Mouse (Mus musculus) lung, postnatal 0 days (tissue): Measurements from ENCODE around the gene Ptpn20. TPM values are rescaled to one million over a fixed set of nuclear protein-coding genes. Genes with fewer than 3 reads are reported as not detected.

Experiments used
- ATAC-seq: fragments of 200-750 bp; cut with Nextera tagmentation; 2 replicates; pipeline ENCODE4 v1.8.0; 2017; ENCODE audit warnings: moderate library complexity
- DNase-seq: peaks from one replicate; pipeline ENCODE4 v3.0.0-alpha.2; 2016; ENCODE audit warnings: low spot score
- H3K27ac ChIP-seq: fragments of 300-500 bp; sonication (generic); 2 replicates; pipeline ENCODE4 v1.5.1; 2014; ENCODE audit warnings: antibody characterized with exemption, mild to moderate bottlenecking, low read length, mixed read lengths
- H3K27me3 ChIP-seq: fragments of 300-500 bp; sonication (generic); replicated peaks from 2 replicates; pipeline ENCODE4 v1.6.1; 2014; ENCODE audit warnings: low read length, mixed read lengths; ENCODE audit not compliant: insufficient read depth
- H3K36me3 ChIP-seq: fragments of 300-500 bp; sonication (generic); 2 replicates; pipeline ENCODE4 v1.6.1; 2014; ENCODE audit warnings: low read length, mixed read lengths; ENCODE audit not compliant: insufficient read depth
- H3K4me1 ChIP-seq: fragments of 300-500 bp; sonication (generic); 2 replicates; pipeline ENCODE4 v1.6.1; 2014; ENCODE audit warnings: antibody characterized with exemption, low read depth, low read length, mixed read lengths; ENCODE audit not compliant: insufficient read depth
- H3K4me2 ChIP-seq: fragments of 300-500 bp; sonication (generic); replicated peaks from 2 replicates; pipeline ENCODE4 v1.6.1; 2014; ENCODE audit warnings: low read depth, mild to moderate bottlenecking, low read length, moderate library complexity, mixed read lengths
- H3K4me3 ChIP-seq: fragments of 300-500 bp; sonication (generic); 2 replicates; pipeline ENCODE4 v1.5.1; 2014; ENCODE audit warnings: low read depth, low read length
- H3K9ac ChIP-seq: fragments of 300-500 bp; sonication (generic); replicated peaks from 2 replicates; pipeline ENCODE4 v1.6.1; 2014; ENCODE audit warnings: low read depth, mild to moderate bottlenecking
- H3K9me3 ChIP-seq: fragments of 300-500 bp; sonication (generic); 2 replicates; pipeline ENCODE4 v1.6.1; 2016; ENCODE audit warnings: low read length, mixed read lengths
- CTCF ChIP-seq: IDR thresholded peaks from 2 replicates; pipeline ENCODE4 v1.5.1; 2016; ENCODE audit warnings: antibody characterized with exemption, mild to moderate bottlenecking
- EP300 ChIP-seq: IDR thresholded peaks from 2 replicates; pipeline ENCODE4 v1.6.1; 2016; ENCODE audit warnings: antibody characterized with exemption, mild to moderate bottlenecking, control low read depth
- WGBS: fragments of 180-500 bp; shearing (Covaris S2); extraction: QIAGEN DNeasy Blood & Tissue Kit; methylation state at CpG from one replicate; pipeline ENCODE4 v1.1.7; 2014; 5-methylcytosine and 5-hydroxymethylcytosine counted together
- polyA plus RNA-seq: library from polyadenylated mRNA; unstranded; fragments of >200 nt; fragmentation: Nextera tagmentation; extraction: Ambion mirVana; gene quantifications from 2 replicates; pipeline ENCODE4 v1.2.1, GENCODE M21; 2015

The Ptpn20 gene
- 0.04 TPM in 1 of 2 replicates, not detected in the other for polyA plus RNA-seq

DNA sequence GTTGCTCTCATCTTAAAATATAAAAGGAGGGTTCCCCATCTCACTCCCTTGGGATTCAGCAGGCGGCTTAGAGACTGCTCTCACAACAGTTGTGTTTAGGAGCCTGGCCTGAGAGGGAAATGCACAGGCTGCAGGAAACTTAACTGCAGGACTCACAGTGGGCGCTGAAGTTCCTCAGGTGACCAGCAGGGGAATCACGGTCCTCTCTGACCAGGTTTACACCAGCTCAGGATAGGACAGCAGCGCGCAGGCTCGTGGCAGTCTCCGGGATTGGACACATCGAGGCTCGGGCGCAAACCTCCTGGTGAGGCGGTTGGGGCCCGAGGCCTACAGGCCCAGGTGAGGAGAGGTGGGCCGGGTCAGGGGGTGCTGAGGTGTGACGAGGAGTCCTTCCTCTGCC is at the start of gene Ptpn20:
Gene Ptpn20 (plus strand): TSS at position 257 of the 400 bp plus-strand sequence.
- DNase-seq (no peak), ATAC-seq (no peak)
- H3K36me3 ChIP-seq, result no peaks in the 10 kb centered on the region
- no peaks in the 10 kb centered on the region for H3K9me3 ChIP-seq
- H3K27ac ChIP-seq, result no peak within 1 kb of the TSS
- no peak within 1 kb of the TSS for H3K9ac ChIP-seq
- no peaks in the 10 kb centered on the region for H3K4me1 ChIP-seq
- no peak within 1 kb of the TSS for H3K4me2 ChIP-seq
- no peak within 1 kb of the TSS for H3K4me3 ChIP-seq
- 60% methylated on average over 14 of the region's 14 CpGs for WGBS
- TF ChIP-seq EP300 (no peak), CTCF (peak; percentile 41)
- no peaks in the 10 kb centered on the region for H3K27me3 ChIP-seq

DNA sequence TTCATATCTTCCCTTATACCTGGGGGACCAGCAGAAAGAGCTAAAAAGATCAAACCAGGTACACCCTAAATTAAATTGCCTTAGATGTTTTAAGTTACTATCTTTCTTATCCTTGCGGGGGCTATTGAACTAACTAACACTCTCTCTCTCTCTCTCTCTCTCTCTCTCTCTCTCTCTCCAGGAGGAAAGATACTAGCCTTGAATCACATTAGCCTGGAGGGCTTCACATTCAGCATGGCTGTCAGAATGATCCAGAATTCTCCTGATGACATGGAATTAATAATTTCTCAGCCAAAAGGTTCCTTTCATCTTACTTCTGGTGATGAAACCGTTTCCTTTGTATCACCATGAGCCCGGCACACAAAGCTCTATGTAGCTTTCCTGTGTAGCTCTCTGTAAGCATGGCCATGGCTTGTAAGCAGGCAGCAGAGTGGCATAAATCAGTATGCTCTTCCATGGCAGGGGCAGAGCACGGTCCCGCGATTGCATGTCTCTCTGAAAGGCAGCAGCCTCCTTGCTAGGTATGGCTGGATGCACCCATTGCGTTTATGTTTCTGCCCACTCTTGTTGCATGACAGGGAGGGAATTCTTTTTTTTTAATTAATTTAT is 49.3 kb upstream of the Ptpn20 start:
- no peak overlapping the region for H3K27ac ChIP-seq
- TF ChIP-seq EP300, result no peak
- TF ChIP-seq CTCF, result no peak
- H3K36me3 ChIP-seq, result no peaks in the 10 kb centered on the region
- DNase-seq (no peak), ATAC-seq (no peak)
- H3K9me3 ChIP-seq, result no peaks in the 10 kb centered on the region
- no peak overlapping the region for H3K4me3 ChIP-seq
- no peak overlapping the region for H3K9ac ChIP-seq
- H3K27me3 ChIP-seq, result no peaks in the 10 kb centered on the region
- WGBS, result 80% methylated on average over 7 of the region's 7 CpGs
- no peak overlapping the region for H3K4me2 ChIP-seq
- no peaks in the 10 kb centered on the region for H3K4me1 ChIP-seq

DNA sequence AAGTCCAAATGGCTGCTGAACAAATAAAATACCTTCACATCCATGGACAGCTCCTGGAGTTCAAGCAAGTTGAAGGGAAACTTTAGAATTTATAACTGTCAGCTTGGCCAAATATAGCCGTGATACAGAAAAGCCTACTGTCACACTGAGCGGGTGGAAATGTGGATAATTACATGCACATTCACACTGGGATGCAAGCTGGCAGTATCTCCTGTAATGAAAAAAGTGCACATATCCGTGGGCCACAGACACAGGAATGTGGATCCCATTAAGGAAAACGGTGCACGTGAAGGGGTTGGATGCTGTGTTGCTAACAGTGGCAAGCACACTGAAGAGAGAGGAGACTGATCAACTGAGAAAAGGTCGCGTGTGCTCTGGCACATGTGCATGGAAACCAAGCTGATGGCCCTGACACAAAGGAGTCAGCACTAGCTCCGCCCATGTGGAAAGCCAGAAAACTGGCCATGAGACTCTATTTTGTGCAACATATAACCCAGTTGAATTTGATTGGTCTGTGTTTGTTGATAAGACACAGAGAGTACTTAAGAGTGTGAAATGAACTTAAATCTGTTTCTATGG is 43.4 kb upstream of the Ptpn20 start:
- WGBS, result 78% methylated on average over 8 of the region's 8 CpGs
- no peak for DNase-seq

DNA sequence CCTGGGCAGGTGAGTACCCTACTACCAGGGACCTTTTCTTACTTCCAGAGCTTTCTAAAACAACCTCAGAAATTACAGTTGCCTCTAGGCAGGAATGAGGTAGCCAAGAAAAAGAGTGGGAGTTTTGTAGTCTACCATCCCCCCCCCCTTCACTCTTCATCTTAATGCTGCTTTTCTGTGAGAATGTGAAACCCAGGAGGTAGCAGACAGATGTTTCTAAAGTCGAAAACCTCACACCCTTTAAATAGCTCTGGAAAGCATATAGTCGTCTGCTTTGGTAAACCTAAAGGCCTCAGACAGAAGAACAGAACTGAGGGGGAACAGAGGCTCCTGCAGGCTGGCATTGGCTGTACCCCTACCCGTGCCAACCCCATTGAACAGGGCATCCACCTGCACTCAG is 40.4 kb upstream of the Ptpn20 start:
- Histone ChIP-seq H3K4me3 (no peak overlapping the region), H3K4me1 (no peaks in the 10 kb centered on the region), H3K4me2 (no peak overlapping the region), H3K9me3 (no peaks in the 10 kb centered on the region), H3K27ac (no peak overlapping the region), H3K36me3 (no peaks in the 10 kb centered on the region), H3K27me3 (no peaks in the 10 kb centered on the region), H3K9ac (no peak overlapping the region)
- DNase-seq, result no peak
- WGBS, result 50% methylated on average over 3 of the region's 3 CpGs
- no peak for TF ChIP-seq CTCF
- ATAC-seq, result no peak

More for the DNA sequence above, 43.4 kb upstream of the Ptpn20 start:
- H3K27me3 ChIP-seq, result no peaks in the 10 kb centered on the region
- no peaks in the 10 kb centered on the region for H3K4me1 ChIP-seq
- H3K9me3 ChIP-seq, result no peaks in the 10 kb centered on the region
- H3K27ac ChIP-seq, result no peak overlapping the region
- H3K4me3 ChIP-seq, result no peak overlapping the region
- ATAC-seq, result no peak
- no peak overlapping the region for H3K9ac ChIP-seq
- TF ChIP-seq EP300, result no peak
- TF ChIP-seq CTCF, result no peak
- H3K36me3 ChIP-seq, result no peaks in the 10 kb centered on the region
- H3K4me2 ChIP-seq, result no peak overlapping the region

DNA sequence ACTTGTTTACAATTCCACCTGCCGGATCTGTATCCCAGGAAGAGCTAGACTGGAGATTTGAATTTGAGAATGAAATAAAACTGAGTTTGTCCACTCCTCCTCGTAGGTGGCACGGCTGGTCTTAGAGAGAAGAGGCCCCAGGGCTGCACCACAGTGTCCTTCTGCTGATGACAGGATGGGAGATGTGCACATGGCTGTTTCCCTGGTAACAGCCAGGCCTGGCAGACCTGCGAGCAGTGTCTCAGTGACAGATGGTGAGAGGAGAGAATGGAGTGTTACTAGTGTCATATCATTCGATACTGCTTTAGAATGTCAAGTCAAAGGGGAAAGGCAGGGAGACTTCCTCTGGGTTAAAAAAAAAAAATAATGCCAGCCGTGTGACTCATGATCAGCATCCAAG is 39.2 kb upstream of the Ptpn20 start:
- Histone ChIP-seq H3K4me1 (no peaks in the 10 kb centered on the region), H3K27ac (no peak overlapping the region), H3K4me3 (no peak overlapping the region), H3K9ac (no peak overlapping the region), H3K27me3 (no peaks in the 10 kb centered on the region), H3K9me3 (no peaks in the 10 kb centered on the region), H3K36me3 (no peaks in the 10 kb centered on the region), H3K4me2 (no peak overlapping the region)
- WGBS, result 56% methylated on average over 6 of the region's 6 CpGs
- ATAC-seq, result no peak
- no peak for TF ChIP-seq EP300
- no peak for TF ChIP-seq CTCF
- DNase-seq, result no peak

DNA sequence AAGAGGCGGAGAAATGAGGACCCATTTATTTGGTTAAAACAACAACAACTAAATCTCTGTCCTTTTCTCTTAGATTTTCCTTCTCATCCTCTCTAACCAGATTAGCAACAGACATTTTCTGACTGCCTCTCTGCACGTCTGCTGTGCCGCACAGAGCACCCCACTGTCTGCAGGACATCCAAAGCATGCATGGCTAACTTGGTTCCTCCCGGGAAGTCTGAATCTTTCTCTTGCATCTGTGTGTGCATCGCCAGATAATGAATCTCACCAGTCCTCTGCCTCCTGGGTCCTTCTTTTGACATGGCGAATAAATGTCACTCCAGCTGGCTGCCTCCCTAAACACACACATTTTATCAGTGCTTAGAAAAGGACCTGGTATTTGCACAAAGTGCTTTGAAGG is 18.3 kb upstream of the Ptpn20 start:
- Histone ChIP-seq H3K9ac (no peak overlapping the region), H3K27ac (no peak overlapping the region), H3K4me2 (no peak overlapping the region), H3K9me3 (no peaks in the 10 kb centered on the region), H3K27me3 (no peaks in the 10 kb centered on the region), H3K4me1 (no peaks in the 10 kb centered on the region), H3K4me3 (no peak overlapping the region), H3K36me3 (no peaks in the 10 kb centered on the region)
- WGBS, result 29% methylated on average over 6 of the region's 6 CpGs
- ATAC-seq (no peak), DNase-seq (no peak)
- TF ChIP-seq CTCF, result no peak
- TF ChIP-seq EP300, result no peak
